Mouse (Mus musculus) left cerebral cortex, adult 8-10 months (tissue): ENCODE data around the gene Rbpj. TPM values are rescaled to one million over a fixed set of nuclear protein-coding genes. Genes with fewer than 3 reads are reported as not detected.
"Not testable (repeated sequence)": the region's sequence is repeated elsewhere in the genome, so short reads cannot be mapped to it uniquely, and the experiment has no call there.

ENCODE experiments used
- DNase-seq, 2 experiments: peaks; one replicate each; pipeline ENCODE4 v3.0.0; 2022; ENCODE audit warnings: low spot score in 2 of 2
- total RNA-seq, 4 experiments: library from RNA; stranded (reverse); gene quantifications; 2 replicates each; pipeline ENCODE4 v1.2.4; 2022

Gene Rbpj
- total RNA-seq, 4 experiments from 2014 or later = 24.7 to 33.8 (median 28.9) TPM

DNA sequence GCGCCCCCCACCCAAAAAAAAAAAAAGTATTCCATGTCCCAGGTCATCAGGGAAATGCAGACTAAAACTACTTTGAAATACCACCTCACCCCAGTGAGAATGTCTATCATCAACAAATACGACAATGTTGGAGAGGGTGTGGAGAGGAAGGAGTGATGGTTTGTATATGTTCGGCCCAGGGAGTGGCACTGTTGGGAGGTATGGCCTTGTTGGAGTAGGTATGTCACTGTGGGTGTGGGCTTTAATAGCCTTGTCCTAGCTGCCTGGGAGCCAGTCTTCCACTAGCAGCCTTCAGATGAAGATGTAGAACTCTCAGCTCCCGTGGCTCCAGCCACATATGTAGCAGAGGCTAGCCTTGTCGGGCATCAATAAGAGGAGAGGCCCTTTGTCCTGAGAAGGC is 202.1 kb downstream of the Rbpj start:
- DNase-seq = no peak

DNA sequence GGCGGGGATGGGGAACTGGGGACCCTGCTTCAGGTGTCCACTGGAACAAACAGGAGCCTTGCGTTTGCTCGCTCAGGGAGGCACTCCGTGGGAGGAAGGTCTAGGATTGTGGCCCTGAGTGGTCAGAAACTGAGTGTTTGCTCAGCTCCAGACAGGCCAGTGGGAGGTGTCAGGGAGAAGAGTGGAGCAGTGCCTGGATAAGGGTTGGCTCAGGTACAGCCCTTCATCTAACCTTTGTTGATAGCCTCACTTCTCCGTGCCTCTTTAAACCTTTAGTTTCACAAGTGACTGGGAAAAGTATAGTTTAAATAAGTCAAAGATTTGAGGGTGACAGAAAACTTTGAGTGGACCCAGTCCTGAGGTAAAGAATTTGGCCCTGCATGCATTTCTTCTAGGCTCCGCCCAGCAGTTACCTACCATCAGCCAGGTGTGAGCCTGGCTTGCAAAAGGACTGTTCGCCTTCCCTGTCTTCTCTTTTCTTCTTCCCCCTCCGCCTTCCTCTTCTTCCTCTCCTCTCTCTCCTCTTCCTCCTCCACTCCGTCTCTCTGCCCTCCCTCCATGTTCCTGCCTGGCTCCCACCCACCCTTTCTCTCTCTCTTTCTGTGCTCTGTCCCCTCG is 204.5 kb downstream of the Rbpj start:
- no peak for DNase-seq

- no peak for DNase-seq
Measured at GRCm38 (mm10) chr5:53671507-53671906, 205.6 kb downstream of the Rbpj start.

- DNase-seq = peak; percentile 21 to 31
Measured at GRCm38 (mm10) chr5:53672352-53672751, 206.4 kb downstream of the Rbpj start.

DNA sequence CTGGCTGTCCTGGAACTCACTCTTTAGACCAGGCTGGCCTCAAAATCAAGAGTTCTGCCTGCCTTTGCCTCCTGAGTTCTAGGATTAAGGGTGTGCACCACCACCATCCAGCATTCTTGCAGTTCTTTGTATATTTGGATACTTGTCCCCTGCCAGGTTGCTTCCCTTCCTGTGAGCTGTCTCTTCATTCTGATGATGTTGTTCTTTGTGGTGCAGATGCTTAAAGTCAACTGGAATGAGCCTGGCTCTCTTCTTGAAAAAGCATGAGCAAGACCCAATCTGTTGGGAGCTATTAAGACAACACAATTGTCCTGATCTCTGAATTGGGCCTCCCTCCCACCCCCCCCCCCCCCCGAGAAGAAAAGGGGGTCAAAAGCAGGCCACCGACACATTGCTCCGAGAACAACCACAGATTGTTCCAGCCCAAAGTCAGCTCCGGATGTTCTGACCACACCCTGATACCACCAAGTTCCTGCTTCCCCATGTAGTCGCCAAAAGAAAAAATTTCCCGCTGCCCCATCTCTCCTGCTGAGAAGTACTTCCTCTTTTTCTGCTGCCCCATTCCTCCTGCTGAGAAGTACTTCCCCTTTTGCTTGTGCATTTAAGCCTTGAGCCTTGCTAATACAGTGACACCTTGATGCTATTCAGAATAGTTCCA is 207.7 kb downstream of the Rbpj start:
- DNase-seq = not testable (repeated sequence)

DNA sequence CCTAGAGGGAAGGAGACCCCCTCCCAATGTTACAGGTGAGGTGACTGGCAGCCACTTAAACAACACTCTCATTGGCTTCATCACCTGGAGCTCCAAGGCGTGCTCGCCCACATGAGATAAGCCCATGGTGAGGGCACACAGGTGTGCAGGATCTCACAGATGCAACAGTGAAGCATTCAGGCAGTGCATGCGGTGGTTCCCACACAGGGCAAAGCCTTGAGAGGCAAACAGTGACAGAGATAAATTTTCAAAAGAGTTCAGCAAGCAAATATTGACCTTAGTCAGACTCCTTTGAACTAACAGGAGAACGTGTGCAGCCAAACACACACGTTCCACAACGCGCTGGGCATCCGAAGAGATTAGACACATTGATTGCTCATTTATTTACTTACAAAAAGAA is 210.7 kb downstream of the Rbpj start:
- DNase-seq = no peak

GRCm38 (mm10) chr5:53678036-53678767 is 212.2 kb downstream of the Rbpj start:
- no peak for DNase-seq

DNA sequence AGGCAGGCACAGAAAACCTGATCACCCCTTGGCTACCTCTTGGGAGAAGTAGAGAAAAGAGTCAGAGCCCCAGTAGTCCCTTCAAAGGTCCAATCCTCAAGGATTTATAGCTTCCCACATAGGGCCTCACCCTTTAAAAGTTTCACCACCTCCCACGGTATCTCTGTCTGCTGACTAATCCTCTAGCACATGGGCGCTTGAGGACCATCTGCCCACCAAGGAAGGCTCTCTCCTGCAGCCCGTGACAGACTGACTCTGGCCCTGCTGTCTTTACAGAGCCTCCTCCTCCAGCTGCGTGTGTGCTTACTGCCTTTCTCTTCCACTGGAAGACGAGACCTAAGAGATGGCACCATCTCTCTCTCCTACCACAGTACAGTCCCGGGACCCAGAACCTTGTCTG is 213.7 kb downstream of the Rbpj start:
- DNase-seq = peak in 1 of 2 experiments; percentile 61

DNA sequence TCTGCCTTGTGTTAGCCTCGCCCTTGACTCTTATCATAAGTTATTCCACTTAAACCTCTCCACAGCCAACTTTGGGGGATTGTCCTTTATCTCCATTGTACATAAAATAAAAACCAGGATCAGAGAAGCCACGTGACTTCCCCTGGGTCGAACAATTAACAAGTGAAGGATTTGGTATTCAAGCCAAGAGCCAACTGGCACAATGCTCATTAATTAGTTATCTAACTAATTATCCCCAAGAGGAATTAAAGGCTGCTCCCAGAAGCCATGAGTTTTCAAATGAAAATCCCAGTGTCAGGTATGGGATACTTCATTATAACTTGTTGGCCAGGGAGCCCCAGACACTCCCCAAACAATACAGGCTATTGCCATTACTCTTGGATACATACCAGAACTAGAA is 218.0 kb downstream of the Rbpj start:
- no peak for DNase-seq

- no peak for DNase-seq
Measured at GRCm38 (mm10) chr5:53684417-53684816, 218.5 kb downstream of the Rbpj start.

DNA sequence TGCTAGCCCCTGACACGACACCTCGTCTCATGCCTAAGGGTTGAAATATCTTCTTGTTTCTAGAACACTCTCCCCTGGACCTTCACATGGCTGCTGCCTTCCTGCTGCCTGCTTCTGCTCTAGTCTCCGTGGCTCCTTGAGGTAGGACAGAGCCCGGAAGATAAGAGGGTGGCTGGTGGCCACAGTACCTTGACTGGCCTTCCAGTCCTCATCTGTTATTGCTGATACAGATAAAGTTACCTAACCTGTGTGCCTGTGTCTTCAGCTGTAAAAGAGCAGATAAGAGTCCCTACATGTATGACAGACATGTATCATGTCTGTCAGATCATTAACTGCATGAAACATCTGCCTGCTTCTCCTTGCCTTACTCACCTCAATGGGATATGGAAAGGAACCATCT is 219.7 kb downstream of the Rbpj start:
- DNase-seq = no peak

DNA sequence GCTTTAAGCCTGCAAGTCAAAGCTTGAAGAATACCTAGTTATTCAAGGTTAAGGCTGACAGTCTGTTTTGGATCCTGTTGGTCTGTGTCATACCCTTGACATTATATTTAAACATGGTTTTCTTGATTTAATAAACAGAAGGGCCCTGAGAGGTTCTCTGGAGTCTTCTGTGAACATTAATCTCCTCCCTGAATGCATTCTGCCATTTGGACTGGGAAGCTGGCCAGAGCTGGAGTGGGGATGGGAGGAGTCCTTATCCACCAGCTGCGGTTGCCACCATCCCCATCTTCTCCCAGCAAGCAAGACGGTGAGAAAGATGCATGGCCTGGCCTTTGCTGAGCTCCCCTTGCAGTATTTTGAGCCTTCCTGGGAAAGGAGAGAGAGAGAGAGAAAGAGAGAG is 220.4 kb downstream of the Rbpj start:
- no peak for DNase-seq

GRCm38 (mm10) chr5:53688326-53688725 is 222.4 kb downstream of the Rbpj start:
- DNase-seq = no peak

- DNase-seq = no peak
Measured at GRCm38 (mm10) chr5:53691577-53691976, 225.6 kb downstream of the Rbpj start.

GRCm38 (mm10) chr5:53692100-53692499 is 226.1 kb downstream of the Rbpj start:
- no peak for DNase-seq

- DNase-seq = no peak
Measured at GRCm38 (mm10) chr5:53692662-53693061, 226.7 kb downstream of the Rbpj start.

DNA sequence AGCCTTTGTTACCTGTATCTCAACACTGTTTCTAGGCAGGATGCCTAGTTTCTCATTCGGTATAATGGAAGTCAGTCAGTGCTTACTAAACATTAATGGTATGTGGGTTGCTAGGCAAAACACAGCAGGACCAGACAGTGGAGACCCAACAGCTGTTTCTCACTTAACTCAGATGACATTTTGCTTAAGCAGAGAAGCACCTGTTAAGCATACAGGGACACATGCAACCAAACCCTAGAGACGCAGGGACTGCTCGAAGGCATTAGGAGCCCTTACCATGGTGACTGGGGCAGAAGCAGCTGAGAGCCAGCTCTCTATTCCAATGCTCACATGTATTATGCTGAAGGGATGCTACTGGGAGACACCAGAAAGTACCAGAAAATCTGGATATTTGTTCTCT is 230.7 kb downstream of the Rbpj start:
- no peak for DNase-seq

- no peak for DNase-seq
Measured at GRCm38 (mm10) chr5:53697794-53698193, 231.8 kb downstream of the Rbpj start.

DNA sequence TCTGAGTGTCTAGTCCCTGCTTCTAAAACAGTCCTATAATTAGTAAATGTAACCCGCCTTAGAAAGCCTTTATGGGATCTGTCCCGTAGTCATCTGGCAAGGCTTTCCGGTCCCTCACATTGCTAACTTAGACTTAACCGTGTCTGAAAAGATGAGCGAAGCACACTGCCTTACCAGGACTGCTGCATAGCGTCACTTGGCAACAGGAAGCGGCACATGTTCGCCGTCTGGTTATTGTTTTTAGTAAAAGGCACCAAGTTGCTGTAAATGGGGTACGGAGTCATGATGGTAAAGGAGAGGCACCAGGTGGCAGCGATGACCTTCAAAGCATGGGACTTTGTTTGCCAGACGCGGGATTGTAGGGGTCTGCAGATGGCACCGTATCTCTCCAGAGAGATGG is 236.7 kb downstream of the Rbpj start:
- DNase-seq = no peak
